Mouse (Mus musculus): Measurements from ENCODE around the gene Col18a1.

DNA sequence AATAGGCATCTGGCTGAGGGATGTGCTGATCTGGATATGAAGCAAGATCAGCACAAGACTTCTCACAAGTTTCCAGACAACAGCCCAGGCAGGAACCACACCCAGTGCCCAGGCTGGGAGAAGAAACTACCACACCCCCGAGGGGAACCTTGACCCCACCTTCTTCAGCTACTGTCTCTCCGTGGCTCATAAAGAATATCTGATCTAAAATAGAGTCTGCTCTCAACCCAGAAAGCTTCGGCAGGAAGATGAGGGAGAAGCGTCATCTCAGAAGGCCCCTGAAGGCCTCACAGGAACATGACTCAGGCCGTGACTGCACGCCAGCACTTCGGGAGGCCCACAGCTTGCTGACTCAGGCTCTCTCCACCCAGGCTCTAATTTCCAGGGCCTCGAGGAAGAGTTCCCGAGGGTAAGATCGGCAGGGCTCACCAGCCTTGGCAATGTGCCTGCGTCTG lies 44.8 kb upstream of the Col18a1 start:
- TF ChIP-seq CTCF (IDR thresholded peaks at IDR 0.05; ENCODE audit: insufficient read depth, low read length) (no peak), POLR2A (IDR thresholded peaks at IDR 0.05; ENCODE audit: borderline replicate concordance, extremely low read depth, low read depth, low read length) (no peak)

Data from lung, adult 2 months (tissue).